Mouse (Mus musculus) testis, postnatal 14 days (tissue): ENCODE results near the gene Hmgxb4.

Experiments used
- DNase-seq: peaks from one replicate; pipeline ENCODE4 v3.0.0; 2021; ENCODE audit warnings: low spot score

The Hmgxb4 gene

GRCm38 (mm10) chr8:75018274-75018972, 25.3 kb downstream of the Hmgxb4 start:
- DNase-seq, result no peak

GRCm38 (mm10) chr8:75023660-75024316, 30.6 kb downstream of the Hmgxb4 start:
- DNase-seq, result no peak

GRCm38 (mm10) chr8:75025809-75026208, 32.7 kb downstream of the Hmgxb4 start:
- no peak for DNase-seq

DNA sequence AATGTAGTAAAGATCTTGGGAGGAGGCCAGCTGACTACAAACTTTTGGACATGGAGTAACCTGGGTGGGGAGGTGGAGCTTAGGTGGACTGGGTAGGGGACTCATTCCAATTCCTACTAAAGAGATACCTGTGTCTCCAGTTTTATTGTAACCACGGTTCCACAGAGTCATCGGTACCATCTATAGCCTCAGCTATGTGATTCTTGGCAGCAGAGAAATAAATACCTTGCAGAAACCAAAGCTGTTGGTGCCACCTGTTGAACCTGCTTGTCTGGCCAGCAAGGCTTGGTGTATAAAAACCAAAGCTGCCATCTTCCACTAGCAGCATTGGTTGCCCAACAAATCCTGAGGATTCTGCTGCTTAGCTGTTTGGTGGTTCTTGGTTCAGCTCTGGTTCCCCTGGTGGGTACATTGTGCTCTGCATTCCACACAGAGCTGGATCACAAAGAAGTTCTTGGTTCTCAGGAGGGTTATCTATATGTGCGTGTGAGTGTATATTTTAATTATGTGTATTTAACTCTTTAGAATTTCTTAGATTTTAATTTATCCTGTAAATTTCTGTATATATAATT, 37.4 kb downstream of the Hmgxb4 start:
- no peak for DNase-seq

DNA sequence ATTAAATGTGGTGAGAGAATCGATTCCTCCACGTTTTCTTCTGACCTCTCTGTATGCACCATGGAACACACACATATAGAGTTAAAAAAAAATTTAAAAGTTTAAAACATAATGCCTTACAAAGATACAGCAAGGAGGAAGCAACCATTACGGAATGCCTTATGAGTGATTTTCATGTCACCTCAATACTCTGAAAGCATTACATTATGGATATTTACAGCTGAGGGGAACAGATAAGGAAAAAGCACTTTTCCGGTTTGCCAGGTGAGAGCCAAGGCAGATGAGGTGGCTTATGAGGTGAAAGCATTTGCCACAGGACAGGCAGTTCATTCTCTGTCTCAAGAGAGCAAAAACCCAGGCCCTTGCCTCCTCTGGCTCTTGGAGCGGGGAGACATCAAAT, 39.8 kb downstream of the Hmgxb4 start:
- DNase-seq, result no peak

GRCm38 (mm10) chr8:75033511-75034243, 40.5 kb downstream of the Hmgxb4 start, which contains the start of gene Tom1:
TSS of gene Tom1 (plus strand) at chr8:75033705.
- peak; percentile 96 for DNase-seq

GRCm38 (mm10) chr8:75034285-75034684, 41.1 kb downstream of the Hmgxb4 start:
- DNase-seq, result no peak

- no peak for DNase-seq
These were observed 42.5 kb downstream of the Hmgxb4 start for GRCm38 (mm10) chr8:75035640-75036039.

DNA sequence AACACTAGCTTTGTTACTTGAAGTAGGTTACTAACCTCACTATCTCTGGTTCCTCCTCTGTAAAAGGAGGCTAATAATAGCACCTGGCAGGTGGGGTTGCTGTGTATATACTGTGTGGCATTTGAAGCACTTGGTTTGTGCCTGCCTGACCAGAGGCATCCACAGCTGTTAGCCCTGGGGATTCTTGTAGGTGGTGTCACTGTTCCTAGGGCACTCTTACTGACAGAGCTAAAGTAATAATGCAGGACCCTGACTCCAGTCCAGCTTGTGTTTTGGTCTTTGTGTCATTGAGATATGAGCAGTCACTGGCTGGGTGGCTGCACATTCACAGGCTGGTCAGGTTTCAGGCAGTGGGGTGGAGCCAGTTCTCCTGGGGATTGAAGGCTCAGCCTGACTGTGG, 45.3 kb downstream of the Hmgxb4 start:
- no peak for DNase-seq

GRCm38 (mm10) chr8:75039754-75040153, 46.6 kb downstream of the Hmgxb4 start:
- no peak for DNase-seq

DNA sequence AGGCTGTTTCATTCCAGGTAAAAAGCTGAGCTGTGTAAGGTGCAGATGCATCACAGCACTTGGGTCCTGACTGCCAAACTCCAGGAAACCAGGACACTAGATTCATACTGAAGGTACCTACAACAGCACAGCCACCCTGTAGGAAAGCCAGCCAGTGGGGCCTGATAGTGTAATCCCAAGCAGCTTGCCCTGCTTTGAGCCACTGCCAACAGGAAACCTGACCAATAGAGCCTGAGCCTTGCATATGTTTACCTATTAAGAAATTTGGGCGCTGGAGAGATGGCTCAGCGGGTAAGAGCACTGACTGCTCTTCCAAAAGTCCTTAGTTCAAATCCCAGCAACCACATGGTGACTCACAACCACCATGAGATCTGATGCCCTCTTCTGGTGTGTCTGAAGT, 49.0 kb downstream of the Hmgxb4 start:
- no peak for DNase-seq

- no peak for DNase-seq
These were observed 49.8 kb downstream of the Hmgxb4 start for GRCm38 (mm10) chr8:75042974-75043373.

- no peak for DNase-seq
These were observed 53.1 kb downstream of the Hmgxb4 start for GRCm38 (mm10) chr8:75046303-75046702.

GRCm38 (mm10) chr8:75047784-75048183, 54.6 kb downstream of the Hmgxb4 start:
- DNase-seq, result no peak

DNA sequence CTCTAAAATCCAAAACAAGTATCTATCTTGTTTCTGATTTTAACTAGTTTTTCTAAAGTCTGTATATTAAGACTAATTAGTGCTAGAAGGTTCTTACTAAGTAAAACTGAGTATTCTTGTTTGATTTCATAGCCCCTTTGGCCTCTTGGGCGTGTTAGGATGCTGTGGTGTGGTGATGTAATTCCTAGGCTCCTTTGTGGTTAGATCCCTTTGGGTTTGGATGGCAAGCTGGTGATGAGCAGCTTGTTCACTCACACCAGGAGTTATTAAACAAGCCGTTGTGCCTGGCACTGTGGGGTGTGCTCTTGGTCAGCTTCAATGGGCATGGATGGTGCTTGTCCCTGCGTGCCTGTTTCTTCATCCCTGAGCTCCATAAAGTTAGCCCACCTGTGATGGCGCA, 60.2 kb downstream of the Hmgxb4 start:
- no peak for DNase-seq

GRCm38 (mm10) chr8:75055673-75056072, 62.5 kb downstream of the Hmgxb4 start:
- no peak for DNase-seq

- no peak for DNase-seq
These were observed 66.9 kb downstream of the Hmgxb4 start for GRCm38 (mm10) chr8:75060022-75060421.

DNA sequence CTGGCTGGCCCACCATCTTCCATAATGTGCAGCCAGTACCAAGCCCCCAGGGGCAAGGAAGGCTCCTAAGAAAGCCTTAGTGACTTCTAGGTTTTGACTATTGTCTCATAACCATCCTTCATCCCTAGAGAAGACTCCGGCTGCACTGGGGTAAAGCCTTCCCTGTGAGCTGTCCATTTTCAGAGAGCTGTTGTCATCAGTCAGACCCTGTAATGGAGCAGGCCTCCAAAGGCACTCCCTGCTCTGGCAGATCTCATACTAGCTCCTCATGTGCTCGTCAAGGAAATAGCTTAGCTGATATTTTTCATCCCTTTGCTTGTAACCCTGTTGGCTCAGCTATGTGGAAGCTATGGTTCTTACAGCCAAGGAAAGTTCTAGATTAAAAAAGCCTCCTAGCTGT, 67.7 kb downstream of the Hmgxb4 start:
- DNase-seq, result no peak

- no peak for DNase-seq
These were observed 70.1 kb downstream of the Hmgxb4 start for GRCm38 (mm10) chr8:75063290-75063689.

- DNase-seq, result no peak
These were observed 71.6 kb downstream of the Hmgxb4 start for GRCm38 (mm10) chr8:75064790-75065189.

- no peak for DNase-seq
These were observed 74.1 kb downstream of the Hmgxb4 start for GRCm38 (mm10) chr8:75067287-75067686.

DNA sequence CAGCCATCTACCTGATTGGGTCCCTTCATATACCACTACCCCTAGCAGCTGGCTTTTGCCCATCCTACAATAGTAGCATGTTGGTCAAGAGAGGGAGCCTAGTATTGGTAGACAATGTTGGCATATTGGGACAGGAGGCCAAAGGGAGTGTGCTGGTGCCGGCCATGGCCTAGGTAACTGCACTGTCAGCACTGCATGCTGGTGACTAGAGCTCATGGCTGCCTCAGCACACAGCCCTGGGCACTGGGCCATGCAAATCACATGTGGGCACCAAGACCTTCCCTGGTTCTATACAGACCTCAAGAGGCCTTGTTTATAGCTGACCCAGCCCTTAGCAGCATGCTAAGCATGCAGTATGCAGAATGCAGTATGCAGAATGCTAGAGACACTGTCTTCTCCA, 77.1 kb downstream of the Hmgxb4 start:
- no peak for DNase-seq
